Mouse (Mus musculus) A20 (cell line): ENCODE results near the gene Lmln.
"Not testable (repeated sequence)": the region's sequence is repeated elsewhere in the genome, so short reads cannot be mapped to it uniquely, and the experiment has no call there.

Experiments used
- DNase-seq: peaks from one replicate; pipeline ENCODE4 v3.0.0-alpha.2; 2011; ENCODE audit warnings: low read depth, low spot score

Lmln gene

GRCm38 (mm10) chr16:33135167-33135566 is 72.8 kb downstream of the Lmln start:
- no peak for DNase-seq

- DNase-seq = not testable (repeated sequence)
Observed at GRCm38 (mm10) chr16:33139061-33139460, 76.7 kb downstream of the Lmln start.

- no peak for DNase-seq
Observed at GRCm38 (mm10) chr16:33141758-33142280, 79.5 kb downstream of the Lmln start.

- DNase-seq = no peak
Observed at GRCm38 (mm10) chr16:33143452-33143851, 81.1 kb downstream of the Lmln start.

GRCm38 (mm10) chr16:33146185-33146584 is 83.9 kb downstream of the Lmln start:
- no peak for DNase-seq

GRCm38 (mm10) chr16:33148135-33148534 is 85.8 kb downstream of the Lmln start:
- DNase-seq = no peak

- not testable (repeated sequence) for DNase-seq
Observed at GRCm38 (mm10) chr16:33150875-33151274, 88.6 kb downstream of the Lmln start.

GRCm38 (mm10) chr16:33151558-33151957 is 89.2 kb downstream of the Lmln start:
- peak; percentile 69 for DNase-seq

GRCm38 (mm10) chr16:33154992-33155391 is 92.7 kb downstream of the Lmln start:
- DNase-seq = peak; percentile 63

GRCm38 (mm10) chr16:33158006-33158405 is 95.7 kb downstream of the Lmln start:
- no peak for DNase-seq

GRCm38 (mm10) chr16:33158590-33159071 is 96.3 kb downstream of the Lmln start:
- no peak for DNase-seq

GRCm38 (mm10) chr16:33159363-33159762 is 97.0 kb downstream of the Lmln start:
- DNase-seq = no peak

GRCm38 (mm10) chr16:33163330-33164090 is 101.2 kb downstream of the Lmln start:
- no peak for DNase-seq

GRCm38 (mm10) chr16:33166284-33166683 is 104.0 kb downstream of the Lmln start:
- DNase-seq = peak; percentile 86

- peak; percentile 52 for DNase-seq
Observed at GRCm38 (mm10) chr16:33167537-33167936, 105.2 kb downstream of the Lmln start.

GRCm38 (mm10) chr16:33169471-33170034 is 107.2 kb downstream of the Lmln start:
- no peak for DNase-seq

GRCm38 (mm10) chr16:33170716-33171587 is 108.6 kb downstream of the Lmln start:
- DNase-seq = peak; percentile 33

GRCm38 (mm10) chr16:33171800-33172199 is 109.5 kb downstream of the Lmln start:
- DNase-seq = no peak

- DNase-seq = no peak
Observed at GRCm38 (mm10) chr16:33173151-33173550, 110.8 kb downstream of the Lmln start.

- DNase-seq = no peak
Observed at GRCm38 (mm10) chr16:33174695-33175094, 112.4 kb downstream of the Lmln start.

GRCm38 (mm10) chr16:33176831-33177230 is 114.5 kb downstream of the Lmln start:
- DNase-seq = not testable (repeated sequence)
